ENCODE assay signal across 8 mouse cellular contexts in genomic region chr1:166045060-166045893, GRCm38 (mm10). TPM values are rescaled to one million over a fixed set of nuclear protein-coding genes. Genes with fewer than 3 reads are reported as not detected.
DNase-seq lines count a peak whose midpoint lies in the region; ATAC-seq lines count a peak whose summit lies in the region.

No protein-coding gene starts in this region.

- H3K36me3 ChIP-seq in embryonic facial prominence, embryonic 12.5 days = no peaks in the 10 kb centered on the region
- no peaks in the 10 kb centered on the region for H3K36me3 ChIP-seq in lung, embryonic 16.5 days (ENCODE audit: control insufficient read depth, insufficient read depth, low read length)
- H3K36me3 ChIP-seq in stomach, embryonic 15.5 days = no peaks in the 10 kb centered on the region

- H3K27ac ChIP-seq in embryonic facial prominence, embryonic 12.5 days = peak overlapping the region; percentile 80
- H3K27ac ChIP-seq in lung, embryonic 16.5 days (ENCODE audit: low read length) = no peak overlapping the region
- peak overlapping the region; percentile 67 for H3K27ac ChIP-seq in stomach, embryonic 15.5 days

- DNase-seq in left cerebral cortex, postnatal 4 days = peak; percentile 18
- no peak for DNase-seq in left cerebral cortex, postnatal 14 days (ENCODE audit: low spot score in 2 of 2)
- no peak for DNase-seq in c-Kit-positive CD71-positive TER-119-positive erythroid progenitor cells, embryonic 14.5 days (ENCODE audit: low spot score)
- DNase-seq in right cerebral cortex, adult 18-20 months = no peak
- DNase-seq in layer of hippocampus, adult 11-12 months (ENCODE audit: low spot score) = no peak

- 18% methylated on average over 14 of the region's 14 CpGs for WGBS in embryonic facial prominence, embryonic 12.5 days
- WGBS in lung, embryonic 16.5 days = 31% methylated on average over 14 of the region's 14 CpGs
- 42% methylated on average over 14 of the region's 14 CpGs for WGBS in stomach, embryonic 15.5 days

- ATAC-seq in embryonic facial prominence, embryonic 12.5 days (ENCODE audit: insufficient number of reproducible peaks, insufficient read depth, low FRiP score, low TSS enrichment) = peak; percentile 72; the same call in 1 of the 2 replicates
- peak; percentile 81 for ATAC-seq in lung, embryonic 16.5 days (ENCODE audit: low read depth)
- ATAC-seq in stomach, embryonic 15.5 days (ENCODE audit: insufficient read depth, low FRiP score, low read depth) = no peak; the same call in 1 of the 2 replicates

- peaks cover 48% of the 10 kb centered on the region for H3K4me1 ChIP-seq in embryonic facial prominence, embryonic 12.5 days
- peaks cover 33% of the 10 kb centered on the region for H3K4me1 ChIP-seq in lung, embryonic 16.5 days (replicated peaks; ENCODE audit: control insufficient read depth, insufficient read depth, low read length)
- H3K4me1 ChIP-seq in stomach, embryonic 15.5 days = peaks cover 6% of the 10 kb centered on the region; the same call in 1 of the 2 replicates

- H3K4me3 ChIP-seq in embryonic facial prominence, embryonic 12.5 days = no peak overlapping the region
- no peak overlapping the region for H3K4me3 ChIP-seq in lung, embryonic 16.5 days (ENCODE audit: low read length)
- H3K4me3 ChIP-seq in stomach, embryonic 15.5 days (replicated peaks) = no peak overlapping the region

- H3K9ac ChIP-seq in embryonic facial prominence, embryonic 12.5 days = 0 out of 2 replicates have a peak overlapping the region, but pooled peaks have one; percentile 15
- H3K9ac ChIP-seq in lung, embryonic 16.5 days (ENCODE audit: low read length) = no peak overlapping the region
- H3K9ac ChIP-seq in stomach, embryonic 15.5 days = no peak overlapping the region

- H3K9me3 ChIP-seq in embryonic facial prominence, embryonic 12.5 days = no peaks in the 10 kb centered on the region
- H3K9me3 ChIP-seq in lung, embryonic 16.5 days (ENCODE audit: control insufficient read depth, low read length) = no peaks in the 10 kb centered on the region
- no peaks in the 10 kb centered on the region for H3K9me3 ChIP-seq in stomach, embryonic 15.5 days

- H3K4me2 ChIP-seq in embryonic facial prominence, embryonic 12.5 days (replicated peaks) = peak overlapping the region; percentile 31
- H3K4me2 ChIP-seq in lung, embryonic 16.5 days (ENCODE audit: low read depth, low read length) = peak overlapping the region; percentile 19; the same call in 1 of the 2 replicates
- peak overlapping the region; percentile 39 for H3K4me2 ChIP-seq in stomach, embryonic 15.5 days

- intact Hi-C loops in left cerebral cortex, postnatal 4 days (cut with DNase I) = no loop called here
- intact Hi-C loops in left cerebral cortex, postnatal 14 days (cut with DNase I) = loop anchor here (5.0 kb wide), 1 partner anchor 107 kb away; no protein-coding TSS in a partner anchor

- peaks cover 16% of the 10 kb centered on the region for H3K27me3 ChIP-seq in embryonic facial prominence, embryonic 12.5 days
- no peaks in the 10 kb centered on the region for H3K27me3 ChIP-seq in lung, embryonic 16.5 days (ENCODE audit: control insufficient read depth, insufficient read depth, low read depth, low read length)
- no peaks in the 10 kb centered on the region for H3K27me3 ChIP-seq in stomach, embryonic 15.5 days (replicated peaks)

RNA-seq across cellular contexts. Expression of gene Pou2f1, which starts 42.8 kb away (rescaled TPM):
- 10 to 100 TPM; 27.6 to 29.4 TPM for total RNA-seq in left cerebral cortex, postnatal 4 days (2021)
- total RNA-seq in left cerebral cortex, postnatal 14 days (2021) = 10 to 100 TPM; 14.2 to 18.0 TPM
- 15.5 and 17.0 TPM in 2 replicates for polyA plus RNA-seq in embryonic facial prominence, embryonic 12.5 days (2016; fragmentation: Nextera tagmentation; extraction: Ambion mirVana)
- polyA plus RNA-seq in lung, embryonic 16.5 days (2015; fragmentation: Nextera tagmentation; extraction: Ambion mirVana) = 12.6 and 16.3 TPM in 2 replicates
- polyA plus RNA-seq in stomach, embryonic 15.5 days (2015; fragmentation: Nextera tagmentation; extraction: Ambion mirVana) = 9.9 and 12.0 TPM in 2 replicates
